Comparison of ENCODE assay signal across 8 mouse cellular contexts in genomic region chr7:128705735-128706134, GRCm38 (mm10). TPM values are rescaled to one million over a fixed set of nuclear protein-coding genes. Genes with fewer than 3 reads are reported as not detected.
DNase-seq lines count a peak whose midpoint lies in the region; ATAC-seq and TF ChIP-seq lines count a peak whose summit lies in the region.

No protein-coding gene starts in this region.

- no peak overlapping the region for H3K9ac ChIP-seq in ES-E14 (ENCODE audit: insufficient read depth, low read depth, low read length, poor library complexity, severe bottlenecking)
- no peak overlapping the region for H3K9ac ChIP-seq in forebrain, embryonic 12.5 days
- no peak overlapping the region for H3K9ac ChIP-seq in heart, postnatal 0 days (replicated peaks; ENCODE audit: low read depth, low read length)
- no peak overlapping the region for H3K9ac ChIP-seq in liver, postnatal 0 days (replicated peaks)

- H3K4me3 ChIP-seq in ES-E14 (ENCODE audit: insufficient read depth in 1 of 2, low read depth in 1 of 2, low read length in 2 of 2, poor library complexity in 1 of 2, severe bottlenecking in 1 of 2), result no peak overlapping the region
- H3K4me3 ChIP-seq in forebrain, embryonic 12.5 days (replicated peaks), result no peak overlapping the region
- no peak overlapping the region for H3K4me3 ChIP-seq in heart, postnatal 0 days (ENCODE audit: low read depth, low read length)
- no peak overlapping the region for H3K4me3 ChIP-seq in liver, postnatal 0 days (ENCODE audit: low read depth, low read length)

- in situ Hi-C loops in ES-E14 (cut with MboI; ENCODE audit: low sequenced_read_pairs in 2 of 2, unreplicated experiment in 2 of 2), result no loop called here

- TF ChIP-seq EP300 in heart, postnatal 0 days (IDR thresholded peaks at IDR 0.05; ENCODE audit: low read depth), result no peak
- TF ChIP-seq EP300 in liver, postnatal 0 days (IDR thresholded peaks at IDR 0.05; ENCODE audit: low read depth), result no peak

- peak; percentile 95 for TF ChIP-seq CTCF in heart, postnatal 0 days (IDR thresholded peaks at IDR 0.05; ENCODE audit: low read depth)
- peak; percentile 98 for TF ChIP-seq CTCF in liver, postnatal 0 days (IDR thresholded peaks at IDR 0.05; ENCODE audit: low read depth)

- WGBS in forebrain, embryonic 12.5 days, result 28% methylated on average over 4 of the region's 4 CpGs
- whole genome bisulfite sequencing in heart, postnatal 0 days, result 21% methylated on average over 4 of the region's 4 CpGs
- 28% methylated on average over 4 of the region's 4 CpGs for WGBS in liver, postnatal 0 days (ENCODE audit: insufficient replicate concordance)

- ATAC-seq in forebrain, embryonic 12.5 days (ENCODE audit: low FRiP score), result peak; percentile 70; the same call in 1 of the 2 replicates
- ATAC-seq in heart, postnatal 0 days (ENCODE audit: insufficient read depth, low read depth), result peak; percentile 55; the same call in 1 of the 2 replicates
- peak; percentile 49 for ATAC-seq in liver, postnatal 0 days
- peak; percentile 79 for ATAC-seq in neutrophil, adult 5-6 weeks (ENCODE audit: extremely low read depth, insufficient number of reproducible peaks, low FRiP score, poor library complexity, severe bottlenecking)

- DNase-seq in ES-E14 (ENCODE audit: low read depth, low spot score), result no peak
- DNase-seq in c-Kit-positive CD71-positive TER-119-positive erythroid progenitor cells, embryonic 14.5 days (ENCODE audit: low spot score), result peak; percentile 61
- DNase-seq in heart, postnatal 0 days (ENCODE audit: low spot score), result peak; percentile 57
- peak; percentile 51 to 76 for DNase-seq in kidney, postnatal 36 days
- DNase-seq in liver, postnatal 0 days, result peak; percentile 70
- peak; percentile 37 for DNase-seq in testis, postnatal 14 days (ENCODE audit: low spot score)

- H3K9me3 ChIP-seq in ES-E14 (ENCODE audit: control insufficient read depth, insufficient read depth, low read depth, low read length), result no peaks in the 10 kb centered on the region
- no peaks in the 10 kb centered on the region for H3K9me3 ChIP-seq in forebrain, embryonic 12.5 days
- H3K9me3 ChIP-seq in heart, postnatal 0 days (replicated peaks; ENCODE audit: control insufficient read depth, low read length), result no peaks in the 10 kb centered on the region
- no peaks in the 10 kb centered on the region for H3K9me3 ChIP-seq in liver, postnatal 0 days (ENCODE audit: low read length)

- H3K4me2 ChIP-seq in forebrain, embryonic 12.5 days, result no peak overlapping the region
- H3K4me2 ChIP-seq in heart, postnatal 0 days (ENCODE audit: low read depth, low read length), result no peak overlapping the region
- no peak overlapping the region for H3K4me2 ChIP-seq in liver, postnatal 0 days (ENCODE audit: low read depth, low read length)

- H3K27ac ChIP-seq in ES-E14 (ENCODE audit: insufficient read depth, low read depth, low read length, poor library complexity, severe bottlenecking), result no peak overlapping the region
- H3K27ac ChIP-seq in forebrain, embryonic 12.5 days, result no peak overlapping the region
- H3K27ac ChIP-seq in heart, postnatal 0 days (ENCODE audit: low read depth), result no peak overlapping the region
- no peak overlapping the region for H3K27ac ChIP-seq in liver, postnatal 0 days (ENCODE audit: low read depth)

- peaks cover 53% of the 10 kb centered on the region for H3K36me3 ChIP-seq in ES-E14 (ENCODE audit: control insufficient read depth, insufficient read depth, low read length, poor library complexity, severe bottlenecking)
- H3K36me3 ChIP-seq in forebrain, embryonic 12.5 days (replicated peaks), result peaks cover 95% of the 10 kb centered on the region
- H3K36me3 ChIP-seq in heart, postnatal 0 days (replicated peaks; ENCODE audit: control insufficient read depth, insufficient read depth, low read length), result peaks cover 93% of the 10 kb centered on the region
- H3K36me3 ChIP-seq in liver, postnatal 0 days (replicated peaks; ENCODE audit: insufficient read depth, low read length), result peaks cover 83% of the 10 kb centered on the region

- no peaks in the 10 kb centered on the region for H3K4me1 ChIP-seq in ES-E14 (ENCODE audit: control insufficient read depth in 2 of 2, insufficient read depth in 2 of 2, low read length in 2 of 2, poor library complexity in 1 of 2)
- no peaks in the 10 kb centered on the region for H3K4me1 ChIP-seq in forebrain, embryonic 12.5 days
- H3K4me1 ChIP-seq in heart, postnatal 0 days (ENCODE audit: control insufficient read depth, insufficient read depth), result no peaks in the 10 kb centered on the region
- H3K4me1 ChIP-seq in liver, postnatal 0 days (ENCODE audit: insufficient read depth), result no peaks in the 10 kb centered on the region

- H3K27me3 ChIP-seq in forebrain, embryonic 12.5 days, result no peaks in the 10 kb centered on the region
- H3K27me3 ChIP-seq in heart, postnatal 0 days (ENCODE audit: control insufficient read depth, insufficient read depth, low read length), result no peaks in the 10 kb centered on the region
- no peaks in the 10 kb centered on the region for H3K27me3 ChIP-seq in liver, postnatal 0 days (ENCODE audit: insufficient read depth, low read length)

TF ChIP-seq in ES-E14, 5 proteins besides CTCF, POLR2A, EP300 and RAD21:
- TF ChIP-seq ZC3H11A (IDR thresholded peaks at IDR 0.05; ENCODE audit: borderline replicate concordance, low read depth, low read length), result peak; percentile 84
- TF ChIP-seq HCFC1 (IDR thresholded peaks at IDR 0.05; ENCODE audit: borderline replicate concordance, insufficient read depth, low read length), result no peak

RNA-seq across cellular contexts. Expression of gene Mcmbp, which starts 34.6 kb away (rescaled TPM):
- 61.3 and 67.8 TPM in 2 replicates for total RNA-seq in ES-E14 (2012; rRNA removed)
- polyA plus RNA-seq in forebrain, embryonic 12.5 days (2016; fragmentation: Nextera tagmentation; extraction: Ambion mirVana), result 73.3 and 83.0 TPM in 2 replicates
- total RNA-seq in heart, postnatal 0 days (2014; rRNA removed; ENCODE audit: low replicate concordance), result 39.4 and 40.0 TPM in 2 replicates
- 25.4 and 26.8 TPM in 2 replicates for polyA plus RNA-seq in heart, postnatal 0 days (2015; fragmentation: Nextera tagmentation; extraction: Ambion mirVana)
- 19.5 and 19.9 TPM in 2 replicates for polyA plus RNA-seq in liver, postnatal 0 days (2015; fragmentation: Nextera tagmentation; extraction: Ambion mirVana)
- total RNA-seq in neutrophil, adult 5-6 weeks (2017), result 53.0 and 71.0 TPM in 2 replicates

RNA-seq across cellular contexts. Expression of gene Sec23ip, which starts 39.0 kb away (rescaled TPM):
- total RNA-seq in ES-E14 (2012; rRNA removed), result 18.9 and 25.3 TPM in 2 replicates
- polyA plus RNA-seq in forebrain, embryonic 12.5 days (2016; fragmentation: Nextera tagmentation; extraction: Ambion mirVana), result 43.1 and 45.7 TPM in 2 replicates
- 10.6 and 13.0 TPM in 2 replicates for total RNA-seq in heart, postnatal 0 days (2014; rRNA removed; ENCODE audit: low replicate concordance)
- polyA plus RNA-seq in heart, postnatal 0 days (2015; fragmentation: Nextera tagmentation; extraction: Ambion mirVana), result 18.1 and 20.2 TPM in 2 replicates
- polyA plus RNA-seq in liver, postnatal 0 days (2015; fragmentation: Nextera tagmentation; extraction: Ambion mirVana), result 10.2 and 11.3 TPM in 2 replicates
- 36.5 and 36.6 TPM in 2 replicates for total RNA-seq in neutrophil, adult 5-6 weeks (2017)
